Mouse (Mus musculus) stomach, embryonic 14.5 days (tissue): ENCODE data around the gene Kxd1. TPM values are rescaled to one million over a fixed set of nuclear protein-coding genes. Genes with fewer than 3 reads are reported as not detected.
A peak's percentile ranks its signal among the peaks of the same experiment; 100 is the strongest.

Experiments
- ATAC-seq: fragments of 200-750 bp; cut with Nextera tagmentation; 2 replicates; pipeline ENCODE4 v1.8.0; 2017; ENCODE audit warnings: low read depth, moderate TSS enrichment; ENCODE audit not compliant: insufficient number of reproducible peaks, insufficient read depth, low FRiP score
- H3K27ac ChIP-seq: fragments of 300-500 bp; sonication (generic); 2 replicates; pipeline ENCODE4 v1.5.1; 2014; ENCODE audit warnings: mild to moderate bottlenecking, low read length, moderate library complexity, mixed read lengths
- H3K27me3 ChIP-seq: fragments of 300-500 bp; sonication (generic); 2 replicates; pipeline ENCODE4 v1.6.1; 2014; ENCODE audit warnings: low read length, control low read depth, mixed read lengths; ENCODE audit not compliant: control insufficient read depth, insufficient read depth
- H3K36me3 ChIP-seq: fragments of 300-500 bp; sonication (generic); 2 replicates; pipeline ENCODE4 v1.6.1; 2014; ENCODE audit warnings: mild to moderate bottlenecking, control low read depth, low read length, moderate library complexity, mixed read lengths; ENCODE audit not compliant: control insufficient read depth, insufficient read depth
- H3K4me1 ChIP-seq: fragments of 300-500 bp; sonication (generic); 2 replicates; pipeline ENCODE4 v1.6.1; 2014; ENCODE audit warnings: low read length, control low read depth, mixed read lengths; ENCODE audit not compliant: control insufficient read depth, insufficient read depth
- H3K4me2 ChIP-seq: fragments of 300-500 bp; sonication (generic); replicated peaks from 2 replicates; pipeline ENCODE4 v1.6.1; 2014; ENCODE audit warnings: low read depth, low read length, control low read depth
- H3K4me3 ChIP-seq: fragments of 300-500 bp; sonication (generic); 2 replicates; pipeline ENCODE4 v1.5.1; 2014; ENCODE audit warnings: low read depth, low read length, control low read depth
- H3K9ac ChIP-seq: fragments of 300-500 bp; sonication (generic); replicated peaks from 2 replicates; pipeline ENCODE4 v1.6.1; 2014; ENCODE audit warnings: low read depth, mild to moderate bottlenecking, control low read depth, low read length, moderate library complexity, mixed read lengths
- H3K9me3 ChIP-seq: fragments of 300-500 bp; sonication (generic); 2 replicates; pipeline ENCODE4 v1.6.1; 2016; ENCODE audit warnings: low read depth, low read length, control low read depth; ENCODE audit not compliant: control insufficient read depth
- WGBS: fragments of 180-500 bp; shearing (Covaris S2); extraction: QIAGEN DNeasy Blood & Tissue Kit; methylation state at CpG from one replicate; pipeline ENCODE4 v1.1.7; 2014; 5-methylcytosine and 5-hydroxymethylcytosine counted together
- polyA plus RNA-seq: library from polyadenylated mRNA; unstranded; fragments of >200 nt; fragmentation: Nextera tagmentation; extraction: Ambion mirVana; gene quantifications from 2 replicates; pipeline ENCODE4 v1.2.1, GENCODE M21; 2014

The Kxd1 gene
- polyA plus RNA-seq, 1 experiment from 2014 or later = 72.3 TPM

DNA sequence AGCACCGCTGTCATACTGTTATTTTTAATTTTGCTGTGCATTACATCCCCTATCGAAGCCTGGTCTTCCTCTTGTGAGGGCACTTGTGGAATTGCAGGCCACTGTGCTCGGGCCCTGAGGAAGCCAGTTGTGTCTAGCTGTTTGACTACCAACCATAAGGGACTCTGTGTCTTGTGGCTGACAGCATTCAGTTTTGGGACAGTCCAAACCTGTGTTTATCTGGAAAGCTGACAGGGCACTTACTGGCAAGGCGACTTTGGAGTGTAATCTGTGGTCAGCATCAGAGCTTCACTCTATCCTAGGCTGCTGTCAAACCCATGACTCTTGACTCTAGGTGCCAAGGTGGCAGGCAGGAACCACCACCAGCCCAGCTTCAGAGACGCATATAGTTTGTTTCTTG, 13.3 kb upstream of the Kxd1 start:
- no peaks in the 10 kb centered on the region for H3K27me3 ChIP-seq
- H3K9ac ChIP-seq = no peak overlapping the region
- H3K27ac ChIP-seq = no peak overlapping the region
- no peak for ATAC-seq
- WGBS = 81% methylated on average over 5 of the region's 5 CpGs
- peak overlapping the region; percentile 96 for H3K4me2 ChIP-seq
- peaks cover 9% of the 10 kb centered on the region; the same call in 1 of the 2 replicates for H3K36me3 ChIP-seq
- H3K4me1 ChIP-seq = peaks cover 20% of the 10 kb centered on the region
- H3K9me3 ChIP-seq = no peaks in the 10 kb centered on the region
- H3K4me3 ChIP-seq = peak overlapping the region; percentile 82; the same call in 1 of the 2 replicates

DNA sequence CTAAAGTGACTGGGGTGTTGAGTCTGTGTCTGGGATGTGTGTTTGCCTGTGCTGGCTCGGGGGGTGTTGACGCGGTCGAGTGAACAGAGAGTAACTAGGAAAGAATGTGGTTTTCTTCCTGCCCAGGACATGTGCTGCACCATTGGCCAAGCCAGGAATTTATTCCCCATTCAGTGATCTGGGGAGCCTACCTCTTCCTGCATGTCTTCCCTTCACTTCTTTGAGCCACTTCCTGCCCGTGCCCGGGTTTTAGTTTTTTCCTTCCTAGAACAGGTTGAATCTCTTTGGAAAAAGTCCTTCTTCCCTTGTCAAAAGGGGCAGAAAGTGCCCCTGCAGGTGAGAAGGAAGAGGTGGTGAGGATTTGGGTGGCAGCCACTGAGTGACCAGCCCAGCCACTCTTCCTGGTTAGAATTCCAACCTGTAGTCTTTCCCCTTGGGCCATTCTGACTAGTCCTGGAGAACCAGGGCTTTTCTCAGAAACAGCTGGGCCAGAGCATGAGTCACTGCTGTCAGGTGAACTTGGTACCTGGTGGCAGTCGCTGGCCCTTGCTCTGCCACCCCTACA, 12.8 kb upstream of the Kxd1 start:
- Histone ChIP-seq H3K27ac (no peak overlapping the region), H3K4me3 (peak overlapping the region; percentile 82), H3K4me1 (peaks cover 20% of the 10 kb centered on the region), H3K9me3 (no peaks in the 10 kb centered on the region), H3K4me2 (peak overlapping the region; percentile 96), H3K27me3 (no peaks in the 10 kb centered on the region), H3K9ac (peak overlapping the region; percentile 73), H3K36me3 (peaks cover 14% of the 10 kb centered on the region; the same call in 1 of the 2 replicates)
- WGBS = 36% methylated on average over 7 of the region's 7 CpGs
- no peak for ATAC-seq

DNA sequence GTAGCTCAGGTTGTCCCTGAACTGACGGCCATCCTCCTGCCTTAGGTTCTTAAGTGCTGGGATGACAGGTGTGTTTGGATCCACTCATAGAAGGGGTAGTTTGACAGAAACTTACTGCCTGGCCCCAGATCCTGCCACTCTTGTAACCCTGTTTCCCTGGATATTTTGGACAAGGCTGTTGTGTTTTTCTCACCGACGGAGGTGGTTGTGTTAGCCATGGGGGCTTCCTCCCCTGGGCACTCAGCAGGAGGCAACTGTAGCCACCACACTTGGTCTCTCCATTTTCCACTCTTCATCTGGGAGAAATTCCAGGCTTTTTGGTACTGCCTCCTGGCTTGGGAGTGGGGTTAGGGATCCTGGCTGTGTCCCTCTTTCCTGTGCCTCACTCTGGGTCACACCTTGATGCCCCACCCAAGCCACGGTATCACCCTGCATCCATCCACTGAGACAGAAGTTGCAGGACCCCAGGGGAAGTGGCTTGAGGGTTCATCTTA, 12.3 kb upstream of the Kxd1 start:
- 12% methylated on average over 4 of the region's 4 CpGs for WGBS
- H3K9me3 ChIP-seq = no peaks in the 10 kb centered on the region
- H3K4me1 ChIP-seq = peaks cover 20% of the 10 kb centered on the region
- peaks cover 20% of the 10 kb centered on the region; the same call in 1 of the 2 replicates for H3K36me3 ChIP-seq
- H3K9ac ChIP-seq = peak overlapping the region; percentile 73
- peak overlapping the region; percentile 96 for H3K4me2 ChIP-seq
- peak overlapping the region; percentile 82 for H3K4me3 ChIP-seq
- peak overlapping the region; percentile 86; the same call in 1 of the 2 replicates for H3K27ac ChIP-seq
- H3K27me3 ChIP-seq = no peaks in the 10 kb centered on the region
- ATAC-seq = no peak

DNA sequence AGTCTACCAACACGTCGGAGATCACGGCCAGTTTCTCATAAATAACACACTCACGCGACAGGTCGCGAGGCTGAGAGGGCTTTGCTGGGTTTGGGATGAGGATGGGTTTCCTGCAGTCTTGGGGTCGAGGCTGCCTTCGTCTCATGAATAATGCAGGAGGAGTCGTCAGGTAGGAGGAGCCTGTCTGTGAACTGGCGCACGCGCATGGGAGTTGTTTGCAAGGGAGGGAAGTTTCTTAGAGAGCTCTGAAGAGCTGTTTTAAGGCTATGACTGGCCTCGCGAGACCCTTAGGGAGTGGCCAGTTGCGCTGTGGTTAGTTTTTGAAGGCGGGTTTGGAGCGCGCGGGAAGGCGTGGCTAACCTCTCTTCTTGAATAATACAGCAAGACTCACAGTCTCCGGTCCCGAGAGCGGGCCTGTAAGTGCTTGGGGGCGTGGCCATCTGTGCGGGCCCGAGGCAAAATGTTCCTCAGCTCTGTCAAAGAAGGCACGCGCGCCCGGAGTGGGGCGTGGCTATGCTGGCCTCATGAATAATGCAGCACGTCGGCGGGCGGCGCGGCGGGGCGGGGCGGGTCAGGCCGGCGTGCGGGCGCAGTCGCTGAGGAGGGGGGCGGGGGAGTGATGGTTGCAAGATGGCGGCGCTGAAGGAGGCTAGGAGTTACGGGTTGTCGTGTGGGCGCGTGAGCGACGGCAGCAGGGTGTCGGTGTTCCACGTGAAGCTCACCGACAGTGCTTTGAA, 11.5 kb upstream of the Kxd1 start, which contains the start of gene Ell:
TSS of gene Ell (plus strand) at position 381 of the 737 bp plus-strand sequence.
- WGBS = under 1% methylated on average over 57 of the region's 58 CpGs

DNA sequence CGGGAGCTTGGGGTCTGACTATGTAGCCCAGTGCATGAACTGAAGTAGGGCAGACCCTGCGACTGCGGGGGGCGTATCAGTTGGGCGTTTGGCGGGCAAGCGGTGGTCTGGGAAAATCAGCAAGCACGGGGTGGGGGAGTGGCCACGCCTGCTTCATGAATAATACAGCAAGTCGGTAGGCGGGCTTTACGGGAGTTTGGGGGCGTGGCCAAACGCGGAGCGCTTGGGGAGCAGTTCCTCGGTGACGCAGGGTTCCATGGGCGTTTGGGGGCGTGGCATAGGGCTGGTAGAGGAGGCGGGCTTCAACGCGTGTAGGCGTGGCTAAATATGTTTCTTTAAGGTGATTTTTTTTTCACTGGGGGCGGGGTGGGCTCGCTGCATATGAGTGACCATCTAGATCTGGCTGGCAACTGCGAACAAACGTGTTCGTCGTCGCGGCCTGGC, 10.9 kb upstream of the Kxd1 start:
- WGBS = under 1% methylated on average over 32 of the region's 32 CpGs
- Histone ChIP-seq H3K9me3 (no peaks in the 10 kb centered on the region), H3K4me1 (peaks cover 18% of the 10 kb centered on the region), H3K27me3 (no peaks in the 10 kb centered on the region), H3K9ac (0 out of 2 replicates have a peak overlapping the region, but pooled peaks have one; percentile 73), H3K36me3 (peaks cover 29% of the 10 kb centered on the region; the same call in 1 of the 2 replicates), H3K27ac (peak overlapping the region; percentile 86), H3K4me2 (peak overlapping the region; percentile 96), H3K4me3 (peak overlapping the region; percentile 82)
- ATAC-seq = peak; percentile 76

More for the DNA sequence above, 11.5 kb upstream of the Kxd1 start, which contains the start of gene Ell:
- ATAC-seq = peak; percentile 92
- Histone ChIP-seq H3K36me3 (peaks cover 27% of the 10 kb centered on the region; the same call in 1 of the 2 replicates), H3K27ac (peak within 1 kb of the TSS; percentile 86), H3K4me3 (peak within 1 kb of the TSS; percentile 82), H3K9ac (peak within 1 kb of the TSS; percentile 73), H3K27me3 (no peaks in the 10 kb centered on the region), H3K9me3 (no peaks in the 10 kb centered on the region), H3K4me1 (peaks cover 19% of the 10 kb centered on the region), H3K4me2 (peak within 1 kb of the TSS; percentile 96)

DNA sequence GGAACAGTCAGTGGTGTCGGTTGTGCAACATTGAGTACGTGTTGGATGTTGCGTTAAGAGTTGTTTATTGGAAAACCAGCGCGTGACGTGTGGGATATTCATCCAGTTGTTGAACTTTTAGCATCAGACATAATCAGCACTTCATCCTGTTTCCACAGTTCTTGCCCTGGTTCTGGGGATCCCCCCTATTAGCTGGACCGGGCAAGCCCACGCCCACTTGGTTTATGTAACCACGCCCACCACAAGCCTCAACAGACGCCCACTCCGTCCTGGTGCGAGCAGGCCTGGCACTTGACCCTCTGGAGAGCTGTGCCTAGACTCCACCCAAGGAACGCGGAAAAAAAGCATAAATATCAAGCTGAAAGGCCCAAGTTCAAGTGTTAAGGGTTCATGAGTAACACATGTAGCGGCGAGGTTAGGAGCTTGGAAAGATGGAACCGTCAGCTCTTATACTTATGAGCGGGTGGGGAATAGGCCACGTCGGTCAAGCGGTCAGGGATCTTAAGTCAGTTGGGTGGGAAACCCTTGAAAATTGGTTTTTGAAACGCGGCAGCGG, 10.3 kb upstream of the Kxd1 start:
- peak; percentile 16; the same call in 1 of the 2 replicates for ATAC-seq
- WGBS = 13% methylated on average over 24 of the region's 24 CpGs
- H3K36me3 ChIP-seq = peaks cover 31% of the 10 kb centered on the region; the same call in 1 of the 2 replicates

DNA sequence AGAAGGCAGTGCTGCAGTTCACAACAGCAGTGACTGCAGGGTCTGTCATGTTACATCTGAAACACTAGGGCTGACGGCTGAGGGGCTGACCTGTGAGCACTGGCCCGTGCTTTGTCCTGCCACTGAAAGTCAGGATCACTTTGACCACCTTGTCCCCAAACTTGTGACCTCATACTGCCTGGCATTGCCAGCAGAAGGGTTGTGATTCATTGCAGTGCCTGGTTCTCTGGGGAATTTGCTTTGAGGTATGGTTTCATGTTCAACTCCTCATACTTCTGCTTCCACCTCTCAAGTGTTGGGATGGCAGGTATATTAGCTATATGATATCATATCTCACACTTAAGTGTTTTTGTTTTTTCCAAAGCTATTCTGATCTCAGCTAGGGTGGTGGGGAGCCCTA, 7.9 kb upstream of the Kxd1 start:
- H3K4me2 ChIP-seq = no peak overlapping the region
- no peak overlapping the region for H3K4me3 ChIP-seq
- peaks cover 55% of the 10 kb centered on the region for H3K36me3 ChIP-seq
- no peak overlapping the region for H3K27ac ChIP-seq
- 90% methylated on average over 2 of the region's 2 CpGs for WGBS
- no peak overlapping the region for H3K9ac ChIP-seq
- ATAC-seq = no peak
- H3K9me3 ChIP-seq = no peaks in the 10 kb centered on the region
- peaks cover 12% of the 10 kb centered on the region for H3K4me1 ChIP-seq
- H3K27me3 ChIP-seq = no peaks in the 10 kb centered on the region

More for the DNA sequence above, 10.3 kb upstream of the Kxd1 start:
- peaks cover 18% of the 10 kb centered on the region for H3K4me1 ChIP-seq
- no peaks in the 10 kb centered on the region for H3K27me3 ChIP-seq
- H3K4me2 ChIP-seq = peak overlapping the region; percentile 96
- H3K27ac ChIP-seq = peak overlapping the region; percentile 86
- H3K9ac ChIP-seq = no peak overlapping the region
- H3K9me3 ChIP-seq = no peaks in the 10 kb centered on the region
- peak overlapping the region; percentile 82 for H3K4me3 ChIP-seq

DNA sequence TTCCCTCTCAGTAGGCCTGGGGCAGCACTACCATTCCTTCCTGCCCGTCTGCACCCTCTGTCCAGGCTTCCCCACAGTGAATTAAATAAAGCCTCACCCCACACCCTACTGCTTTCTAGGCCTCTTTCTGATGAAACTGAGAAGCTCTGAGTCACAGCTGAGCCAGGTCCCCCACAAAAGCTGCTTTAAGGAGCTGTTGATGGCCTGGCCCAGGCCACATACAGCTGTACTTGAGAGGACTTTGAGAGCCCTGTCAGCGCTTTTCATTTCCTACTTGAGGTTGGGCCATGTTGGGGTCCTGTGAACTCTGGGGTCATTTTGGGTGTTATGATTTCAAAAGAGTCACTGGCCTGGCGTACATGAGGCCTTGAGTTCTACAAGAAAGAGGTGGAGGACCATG, 7.5 kb upstream of the Kxd1 start:
- Histone ChIP-seq H3K9ac (no peak overlapping the region), H3K27me3 (no peaks in the 10 kb centered on the region), H3K4me1 (peaks cover 7% of the 10 kb centered on the region), H3K27ac (no peak overlapping the region), H3K4me2 (no peak overlapping the region), H3K9me3 (no peaks in the 10 kb centered on the region), H3K4me3 (no peak overlapping the region), H3K36me3 (peaks cover 59% of the 10 kb centered on the region)
- no peak for ATAC-seq
- WGBS = 91% methylated on average over 3 of the region's 3 CpGs
